Mouse (Mus musculus): ENCODE measurements around the gene Fhad1. TPM values are rescaled to one million over a fixed set of nuclear protein-coding genes. Genes with fewer than 3 reads are reported as not detected.

Fhad1 gene
- polyA plus RNA-seq, 2 experiments from 2014 or later: 0.85 TPM; not detected in 1

- ATAC-seq: no peak
These were observed 133.5 kb downstream of the Fhad1 start for GRCm38 (mm10) chr4:141881289-141881914.

DNA sequence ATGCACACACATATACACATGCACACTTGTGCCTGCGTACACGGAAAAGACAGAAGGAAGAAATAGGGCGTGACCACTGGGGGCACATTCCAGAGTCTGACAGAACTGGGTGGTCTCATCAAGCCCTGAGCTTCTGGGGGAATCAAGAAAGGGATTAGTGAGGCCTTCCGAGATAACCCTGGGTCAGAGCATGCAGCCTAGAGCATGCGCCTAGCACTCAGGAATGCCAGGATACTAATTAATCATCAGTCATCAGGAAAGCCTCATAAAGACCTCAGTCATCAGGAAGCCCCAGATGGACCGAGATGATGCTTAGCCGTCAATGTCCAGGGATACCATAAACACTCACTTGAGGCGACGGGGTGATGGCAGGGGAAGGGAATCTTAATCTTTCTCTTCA, 135.0 kb downstream of the Fhad1 start:
- ATAC-seq: no peak

DNA sequence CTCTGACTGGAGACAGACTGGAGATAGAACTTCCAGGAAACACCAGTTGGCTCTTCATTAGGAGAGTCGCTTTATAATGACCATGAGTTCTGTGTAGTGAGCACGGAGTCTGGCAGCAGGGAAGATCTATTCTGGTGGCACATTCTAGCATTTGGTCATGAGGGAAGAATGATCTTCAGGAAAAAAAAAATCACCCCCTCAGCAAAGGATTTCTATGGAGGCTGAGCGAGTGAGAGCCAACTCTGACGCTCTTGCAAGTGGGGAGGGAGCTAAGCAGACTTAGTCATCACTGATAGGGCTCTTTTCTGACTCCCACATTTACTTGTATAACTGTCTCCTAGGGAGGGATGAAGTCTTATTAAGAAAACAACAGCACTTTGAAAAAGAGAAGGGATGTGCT, 135.8 kb downstream of the Fhad1 start:
- no peak for ATAC-seq

DNA sequence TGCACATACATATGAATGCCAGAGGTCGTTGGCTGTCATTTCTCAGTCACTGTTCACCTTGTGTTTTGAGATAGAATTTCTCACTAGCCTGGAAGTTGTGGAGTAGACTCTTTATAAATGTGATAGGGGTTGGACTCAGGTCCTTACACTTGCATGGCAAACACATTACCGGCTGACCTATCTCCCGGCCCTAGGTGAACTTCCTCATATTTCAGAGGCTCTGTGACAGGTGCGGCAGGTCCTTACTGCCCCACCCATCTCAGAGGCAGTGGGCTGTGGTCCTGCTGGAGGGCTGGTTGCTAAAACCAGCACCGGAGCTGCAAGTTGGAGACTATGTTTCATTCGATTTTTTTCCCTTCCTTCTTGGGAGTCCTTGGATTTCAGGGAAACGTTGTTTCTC, 136.3 kb downstream of the Fhad1 start:
- ATAC-seq: no peak

GRCm38 (mm10) chr4:141875481-141876108, 139.3 kb downstream of the Fhad1 start:
- ATAC-seq: no peak

DNA sequence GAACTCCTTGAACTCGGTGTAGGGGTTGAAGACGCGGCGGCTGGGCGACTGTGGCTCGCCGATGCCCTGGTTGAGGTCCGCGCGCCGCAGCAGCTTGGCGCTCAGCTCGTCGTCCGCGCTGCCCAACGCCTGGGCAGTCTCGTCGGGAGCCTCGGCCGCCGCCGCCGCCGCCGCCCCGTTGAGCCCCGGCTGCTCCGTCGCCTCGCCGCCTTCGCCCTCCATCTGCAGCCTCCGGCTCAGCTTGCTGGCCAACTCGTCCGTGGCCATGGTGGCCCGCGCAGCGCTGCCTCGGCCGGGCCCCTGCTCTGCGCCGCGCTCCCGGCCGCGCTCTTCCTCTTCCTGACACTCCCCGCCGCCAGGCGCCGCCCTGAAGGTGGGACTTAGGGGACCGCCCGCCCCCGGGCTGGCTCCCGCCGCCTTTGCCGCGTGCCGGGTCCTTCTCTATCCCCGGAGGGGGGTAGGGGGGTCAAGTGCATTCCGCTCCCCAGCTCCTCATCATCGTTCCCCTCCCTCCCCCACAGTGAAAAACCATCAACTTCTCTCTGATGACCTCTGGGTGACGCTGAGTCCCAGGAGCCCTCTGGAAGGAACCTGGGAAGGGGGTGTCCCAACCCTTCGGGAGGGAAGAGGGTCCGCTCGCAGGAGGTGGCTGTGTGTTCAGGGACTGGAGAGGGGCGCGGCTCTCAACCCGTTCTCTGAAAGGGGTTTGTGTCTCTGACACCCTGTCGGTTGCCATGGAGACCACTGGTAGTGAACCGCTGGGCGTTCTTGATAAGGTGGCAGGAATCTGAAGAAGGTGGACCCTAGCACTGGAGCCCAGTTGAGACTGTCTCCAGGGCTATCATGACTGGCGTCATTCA, 140.1 kb downstream of the Fhad1 start, which contains the start of gene Efhd2:
TSS of gene Efhd2 (minus strand) at position 320 of the 860 bp plus-strand sequence.
- ATAC-seq: peak; percentile 97

DNA sequence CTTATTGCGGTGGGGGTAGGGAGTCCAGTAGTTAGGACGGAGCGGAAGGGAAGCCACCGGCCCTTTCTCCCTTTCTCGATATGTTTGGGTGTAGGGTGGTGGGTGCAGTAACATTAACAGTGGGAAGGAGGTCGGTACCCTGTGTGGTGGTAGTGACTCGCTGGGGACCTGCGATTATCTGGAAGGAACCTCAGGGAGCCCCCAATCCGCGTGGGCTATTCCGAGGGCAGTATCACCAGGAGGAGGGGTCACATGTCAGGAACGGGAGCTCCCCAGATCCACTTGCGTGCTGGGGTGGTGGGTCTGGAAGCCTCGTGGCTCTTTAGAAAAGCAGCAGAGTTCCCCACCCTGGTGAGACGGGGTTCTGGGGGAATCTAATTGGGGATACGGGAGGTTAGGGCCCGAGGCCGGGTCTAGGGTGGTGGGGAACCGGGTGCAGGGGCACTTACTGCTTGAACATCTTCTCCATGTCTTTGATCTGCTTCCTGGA, 140.7 kb downstream of the Fhad1 start:
- no peak for ATAC-seq

GRCm38 (mm10) chr4:141872977-141873376, 141.9 kb downstream of the Fhad1 start:
- ATAC-seq: no peak

DNA sequence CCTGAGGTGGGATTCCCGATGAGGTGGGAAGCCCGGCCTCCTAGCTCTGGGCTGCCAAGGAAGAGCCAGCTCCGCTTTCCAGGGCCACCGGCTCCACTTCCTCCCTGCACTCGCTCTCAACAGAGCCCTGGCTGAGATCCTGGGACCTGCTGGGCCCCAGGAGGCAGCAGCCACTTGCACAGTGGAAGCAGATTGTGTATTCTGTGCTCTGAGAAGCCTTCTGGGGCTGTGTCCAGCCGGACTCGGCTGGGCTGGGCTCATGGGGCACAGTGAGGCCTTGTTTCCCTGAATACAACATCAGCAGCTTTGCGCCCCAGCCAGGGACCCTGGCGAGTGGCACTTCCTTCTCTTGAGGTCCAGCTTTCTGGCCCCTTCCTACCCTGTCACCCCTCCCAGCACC, 143.0 kb downstream of the Fhad1 start:
- ATAC-seq: no peak

- ATAC-seq: no peak
These were observed 143.6 kb downstream of the Fhad1 start for GRCm38 (mm10) chr4:141871333-141871725.

- ATAC-seq: no peak
These were observed 144.1 kb downstream of the Fhad1 start for GRCm38 (mm10) chr4:141870666-141871332.

DNA sequence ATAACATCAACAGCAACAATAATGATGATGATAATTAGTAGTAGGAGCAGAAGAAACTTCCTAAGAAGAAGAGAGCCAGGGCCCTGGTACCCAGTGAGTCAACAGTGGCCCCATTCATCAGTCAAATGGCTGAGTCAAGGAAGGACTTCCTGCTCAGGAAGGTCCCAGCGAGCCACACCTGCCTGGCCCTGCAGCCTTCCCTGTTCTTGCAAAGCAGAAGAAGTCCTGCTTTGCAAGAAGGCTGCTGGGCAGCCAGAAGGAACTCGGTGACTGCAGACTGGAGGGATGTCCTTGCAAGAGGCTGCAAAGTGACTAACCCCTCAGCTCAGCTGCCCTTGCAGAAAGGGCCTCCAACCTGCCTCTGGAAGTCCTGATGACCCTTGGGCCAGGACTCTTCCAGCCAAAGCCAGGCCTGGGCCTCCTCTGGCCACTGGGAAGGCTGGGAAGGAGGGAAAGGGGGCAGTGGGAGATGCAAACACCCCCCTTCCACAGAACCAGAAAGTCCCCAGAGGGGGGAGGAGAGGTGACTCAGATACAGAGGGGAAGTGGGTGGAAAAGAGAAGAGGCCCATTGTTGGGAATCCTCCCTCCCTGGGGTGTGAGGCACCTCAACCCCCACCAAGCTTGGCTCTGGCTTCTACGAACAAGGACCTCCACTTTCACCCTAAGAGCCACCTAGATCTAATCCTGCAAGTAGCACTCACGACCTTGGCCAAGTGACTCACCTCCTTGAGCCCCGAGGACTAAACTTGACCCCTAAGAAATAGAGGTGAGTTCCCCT, 145.3 kb downstream of the Fhad1 start:
- ATAC-seq: no peak

- ATAC-seq: no peak
These were observed 146.8 kb downstream of the Fhad1 start for GRCm38 (mm10) chr4:141868051-141868450.

- ATAC-seq: no peak
These were observed 147.4 kb downstream of the Fhad1 start for GRCm38 (mm10) chr4:141867498-141867897.

GRCm38 (mm10) chr4:141866933-141867490, 147.9 kb downstream of the Fhad1 start:
- no peak for ATAC-seq

DNA sequence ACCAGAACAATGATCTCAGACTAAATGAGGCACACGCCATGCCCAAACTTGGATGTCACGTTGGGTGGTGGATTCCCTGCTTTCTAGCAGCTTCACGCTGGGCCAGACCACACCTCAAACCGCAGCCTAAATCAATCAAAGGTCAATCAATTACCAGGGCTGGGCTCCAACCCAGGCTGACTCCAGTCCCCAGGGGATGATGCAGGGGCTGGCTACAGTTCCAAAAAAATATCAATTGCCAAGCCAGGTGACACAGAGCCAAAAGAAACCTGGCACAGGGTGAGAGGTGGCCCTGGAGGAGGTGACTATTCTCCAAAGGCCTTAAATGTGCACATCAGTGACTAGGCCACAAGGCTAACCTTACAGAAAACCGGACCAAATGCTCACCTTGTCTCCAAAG, 149.3 kb downstream of the Fhad1 start:
- ATAC-seq: no peak

- ATAC-seq: no peak
These were observed 149.9 kb downstream of the Fhad1 start for GRCm38 (mm10) chr4:141865006-141865405.

DNA sequence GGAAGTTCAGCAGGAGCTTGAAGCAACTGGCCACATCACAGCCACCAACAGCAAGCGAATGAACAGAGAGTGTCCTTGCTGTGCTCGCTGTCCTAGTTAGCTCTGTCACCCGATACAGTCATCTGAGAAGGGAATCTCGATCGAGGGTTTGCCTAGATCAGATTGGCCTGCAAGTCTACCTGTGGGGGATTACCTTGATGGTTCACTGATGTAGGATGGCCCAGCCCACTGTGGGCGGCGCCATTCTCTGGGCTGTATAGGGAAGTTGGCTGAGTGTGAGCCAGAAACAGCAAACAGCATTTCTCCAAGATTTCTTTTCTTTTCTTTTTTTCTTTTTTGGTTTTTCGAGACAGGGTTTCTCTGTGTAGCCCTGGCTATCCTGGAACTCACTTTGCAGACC, 150.4 kb downstream of the Fhad1 start:
- no peak for ATAC-seq

DNA sequence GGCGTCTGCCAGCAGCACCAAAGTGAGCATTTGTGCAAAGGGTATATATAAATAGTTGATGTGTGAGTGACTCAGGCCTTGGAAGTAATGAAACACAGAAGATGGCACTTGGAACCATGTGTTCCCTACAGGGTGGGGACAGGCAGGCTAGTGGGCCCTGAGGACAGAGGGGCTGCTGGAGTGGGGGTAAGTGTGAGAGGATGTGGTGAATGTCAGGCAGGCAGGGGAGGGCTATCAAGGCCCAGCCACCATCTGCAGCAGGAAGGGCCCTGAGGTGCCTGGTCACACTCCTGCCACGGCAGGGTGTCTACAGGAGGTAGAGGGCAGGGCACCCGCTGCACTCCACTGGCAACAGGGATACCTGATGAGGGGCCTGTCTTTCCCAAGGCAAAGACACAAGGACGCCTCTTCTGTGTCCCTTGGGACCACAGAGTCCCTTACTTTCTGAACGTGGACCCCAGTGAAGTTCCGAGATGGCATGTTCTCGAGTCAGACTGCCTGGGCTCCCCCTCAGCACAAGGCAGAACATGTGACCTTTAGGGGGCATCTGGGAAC, 151.1 kb downstream of the Fhad1 start:
- peak; percentile 50 for ATAC-seq

GRCm38 (mm10) chr4:141862867-141863266, 152.0 kb downstream of the Fhad1 start:
- ATAC-seq: no peak

GRCm38 (mm10) chr4:141861591-141862295, 153.1 kb downstream of the Fhad1 start:
- ATAC-seq: peak; percentile 83
